Mouse (Mus musculus) adrenal gland, postnatal 25 days (tissue): ENCODE measurements at regions not wholly inside any gene's neighbourhood (a gene's known extent, or its start where the extent isn't known, plus 50 kb on each side); places are given as distances from the start of the nearest gene placed in this dataset.

Experiments used
- DNase-seq: peaks from one replicate; pipeline ENCODE4 v3.0.0; 2021; ENCODE audit warnings: mixed read lengths

DNA sequence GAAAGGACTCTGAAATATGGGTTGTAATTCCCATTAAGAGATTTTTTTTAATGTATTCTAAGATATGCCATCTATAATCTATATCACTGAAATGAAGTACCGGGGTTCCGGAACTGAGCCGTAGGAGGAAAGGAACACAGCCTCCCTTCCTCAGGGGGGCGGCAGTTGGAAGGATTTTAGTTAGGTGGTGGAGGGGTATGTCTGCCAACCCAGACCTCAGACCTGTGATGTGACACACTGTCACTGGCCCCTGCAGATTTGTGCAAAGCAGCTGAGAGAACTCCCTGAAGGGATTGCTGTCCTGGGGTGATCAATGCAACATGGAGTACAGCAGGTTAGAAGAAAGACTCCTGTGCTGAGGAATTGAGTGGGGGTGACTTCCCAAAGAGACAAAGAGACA is 470.2 kb upstream of the Gulo start:
- DNase-seq = no peak

DNA sequence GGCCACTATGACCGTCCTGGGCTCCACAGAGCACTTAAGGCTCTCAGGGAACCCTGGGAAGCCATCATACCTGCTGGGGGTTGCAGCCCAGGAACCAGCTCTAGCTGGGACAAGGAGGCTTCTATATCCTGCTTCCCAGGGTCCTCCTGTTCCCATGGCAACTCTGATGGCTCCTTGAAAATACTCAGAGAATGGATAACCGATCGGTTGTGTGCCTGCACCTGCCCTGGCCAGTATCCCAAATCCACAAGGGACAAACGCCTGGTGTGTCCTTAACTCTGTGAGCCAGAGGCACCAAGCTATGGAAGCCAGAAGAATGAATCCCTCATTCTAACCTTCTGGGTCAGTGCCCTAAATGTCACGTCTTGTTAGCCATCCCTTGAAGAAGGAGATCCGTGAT is 469.6 kb upstream of the Gulo start:
- no peak for DNase-seq

DNA sequence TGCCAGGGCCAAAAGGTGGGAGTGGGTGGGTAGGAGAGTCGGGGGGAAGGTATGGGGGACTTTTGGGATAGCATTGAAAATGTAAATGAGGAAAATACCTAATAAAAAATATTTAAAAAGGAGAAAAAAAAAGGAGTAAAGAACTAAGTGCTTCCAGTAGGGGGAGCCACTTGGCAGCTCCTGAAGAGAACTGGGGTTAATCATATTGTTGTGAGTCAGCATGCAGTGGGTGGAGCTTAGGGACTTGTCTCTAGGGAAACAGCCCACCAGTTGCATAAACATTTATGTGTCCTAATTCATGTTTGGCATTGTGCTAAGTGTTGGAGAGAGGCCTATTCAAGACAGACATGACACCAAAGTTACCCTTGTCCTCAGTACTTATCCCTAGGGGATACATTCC is 466.0 kb upstream of the Gulo start:
- DNase-seq = peak; percentile 30

DNA sequence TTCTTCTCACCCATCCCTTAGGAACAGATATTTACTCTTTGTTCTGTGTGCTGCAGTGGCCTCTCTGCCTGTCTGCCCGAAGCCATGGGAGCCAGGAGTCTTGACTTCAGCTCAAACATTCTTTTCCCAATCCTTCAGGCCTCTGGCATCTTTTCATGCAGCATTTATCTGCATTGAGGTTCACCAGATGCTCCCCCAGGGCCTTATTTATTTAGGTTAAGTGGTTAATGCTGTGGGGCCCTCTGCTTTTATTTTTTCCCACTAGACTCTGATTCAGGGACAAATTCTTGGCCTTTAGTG is 464.2 kb upstream of the Gulo start:
- DNase-seq = no peak

DNA sequence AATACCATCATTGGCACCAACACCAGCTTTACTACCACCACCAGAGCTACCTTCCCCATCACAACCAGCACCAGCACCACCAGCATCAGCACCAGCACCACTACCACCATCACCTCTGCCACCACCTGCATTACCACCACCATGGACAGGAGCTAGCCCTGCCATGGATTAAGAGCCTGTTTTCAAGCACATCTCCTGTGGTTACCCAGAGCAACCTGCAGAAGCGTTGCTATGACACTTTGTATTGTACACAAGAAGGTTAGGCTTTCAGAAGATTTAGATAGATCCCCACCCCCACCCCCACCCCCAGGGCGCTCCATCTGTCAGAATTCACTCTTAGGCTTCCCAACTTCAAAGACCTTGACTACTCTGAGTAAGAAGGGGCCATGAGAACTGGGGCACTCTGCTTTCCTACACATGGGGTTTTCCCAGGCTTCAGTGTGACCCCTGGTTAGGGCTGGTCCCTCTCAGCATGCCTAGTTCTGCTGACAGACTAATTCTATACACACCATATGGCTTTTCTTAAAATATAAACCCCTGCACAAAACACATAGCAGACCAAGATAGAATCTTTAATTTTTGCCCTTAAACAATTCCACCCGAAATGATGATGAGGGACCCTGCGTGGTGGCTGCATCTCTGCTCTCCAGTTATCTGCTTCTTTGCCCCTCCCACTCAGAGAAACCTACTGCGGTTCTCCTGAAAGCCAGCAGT is 463.7 kb upstream of the Gulo start:
- DNase-seq = no peak

DNA sequence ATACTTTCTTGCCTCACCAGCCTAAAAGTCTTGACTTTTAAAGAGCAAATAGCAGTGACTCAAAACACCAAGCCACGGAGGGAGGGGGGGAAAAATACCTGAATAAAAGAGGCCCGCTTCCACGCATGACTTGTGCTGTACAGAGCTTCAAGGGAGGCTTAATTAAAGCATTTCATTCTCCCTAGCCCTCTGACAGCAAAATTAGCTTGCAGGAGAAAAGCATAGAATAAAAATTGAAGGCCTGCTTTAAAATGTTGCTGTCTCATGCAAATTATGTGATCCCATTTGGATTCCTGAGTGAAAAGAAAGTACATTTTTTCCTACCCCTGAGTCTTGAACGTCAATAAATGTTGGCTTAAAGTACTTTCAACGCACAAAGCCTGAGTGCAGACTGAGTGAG is 453.1 kb upstream of the Gulo start:
- DNase-seq = no peak

DNA sequence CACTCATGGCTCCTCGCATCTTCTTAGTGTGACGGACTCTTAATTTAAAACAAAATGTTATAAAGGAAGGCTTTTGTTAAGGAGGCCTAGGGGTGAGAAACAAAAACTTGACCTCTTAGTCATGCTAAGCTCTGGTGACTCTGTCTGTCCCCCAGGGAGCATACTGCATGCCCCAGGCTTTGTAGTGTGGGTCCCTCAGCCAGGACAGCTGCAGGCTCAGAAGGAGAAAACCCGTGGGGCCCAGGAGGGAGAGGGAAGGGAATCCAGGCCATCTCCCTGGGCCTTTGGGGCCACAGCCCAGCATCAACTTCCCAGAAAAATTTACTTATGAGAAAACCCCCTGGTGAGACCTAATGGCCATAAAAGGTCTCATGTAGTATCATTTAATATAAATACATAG is 451.8 kb upstream of the Gulo start:
- DNase-seq = no peak

DNA sequence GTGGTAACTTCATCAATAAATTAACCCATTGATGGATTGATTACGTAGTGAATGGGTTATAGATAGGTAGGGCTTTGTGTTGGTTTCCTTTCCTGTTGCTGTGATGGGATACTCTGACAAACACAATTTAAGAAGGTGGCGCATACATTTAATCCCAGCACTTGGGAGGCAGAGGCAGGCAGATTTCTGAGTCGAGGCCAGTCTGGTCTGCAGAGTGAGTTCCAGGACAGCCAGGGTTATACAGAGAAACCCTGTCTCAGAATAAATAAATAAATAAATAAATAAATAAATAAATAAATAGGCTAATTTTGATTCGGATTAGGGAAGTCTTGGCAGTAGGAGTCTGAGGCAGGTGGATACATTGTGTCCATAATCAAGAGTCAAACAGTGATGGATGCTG is 449.7 kb upstream of the Gulo start:
- no peak for DNase-seq

DNA sequence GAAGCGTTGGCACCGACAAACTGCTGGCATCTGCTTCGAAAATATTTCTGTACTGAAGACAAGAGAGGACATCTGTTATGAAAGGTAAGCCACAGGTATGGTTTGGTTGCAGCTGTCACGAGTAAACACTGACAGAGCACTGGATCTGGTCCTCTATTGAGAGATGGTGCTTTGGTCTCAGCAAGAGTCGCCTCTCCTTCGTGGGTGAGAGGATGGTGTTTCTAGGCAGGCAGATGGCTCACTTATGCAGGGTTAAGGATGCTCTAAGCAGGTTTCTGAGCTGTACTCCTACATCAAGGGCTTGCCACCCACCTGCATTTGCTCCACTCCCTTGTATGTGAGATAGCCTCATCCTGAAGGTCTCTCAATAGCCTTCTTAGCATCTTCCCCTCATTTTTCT is 448.3 kb upstream of the Gulo start:
- no peak for DNase-seq

DNA sequence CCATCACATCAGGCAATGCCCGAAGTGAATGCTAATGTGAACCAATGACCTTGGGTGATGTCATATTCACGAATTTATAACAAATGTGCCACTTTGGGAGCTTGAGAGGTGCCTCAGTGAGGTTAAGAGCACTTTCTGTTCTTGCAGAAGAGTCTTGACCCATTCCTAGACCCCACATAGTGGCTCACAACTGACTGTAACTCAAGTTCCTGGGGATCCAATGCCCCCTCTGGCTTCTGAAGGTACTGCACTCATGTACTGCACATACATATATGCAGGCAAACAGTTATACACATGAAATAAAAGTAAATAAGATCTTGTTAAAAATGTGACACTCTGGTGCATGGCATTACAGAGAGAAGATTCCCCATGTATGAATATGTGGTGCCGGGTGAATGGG is 443.8 kb upstream of the Gulo start:
- no peak for DNase-seq

DNA sequence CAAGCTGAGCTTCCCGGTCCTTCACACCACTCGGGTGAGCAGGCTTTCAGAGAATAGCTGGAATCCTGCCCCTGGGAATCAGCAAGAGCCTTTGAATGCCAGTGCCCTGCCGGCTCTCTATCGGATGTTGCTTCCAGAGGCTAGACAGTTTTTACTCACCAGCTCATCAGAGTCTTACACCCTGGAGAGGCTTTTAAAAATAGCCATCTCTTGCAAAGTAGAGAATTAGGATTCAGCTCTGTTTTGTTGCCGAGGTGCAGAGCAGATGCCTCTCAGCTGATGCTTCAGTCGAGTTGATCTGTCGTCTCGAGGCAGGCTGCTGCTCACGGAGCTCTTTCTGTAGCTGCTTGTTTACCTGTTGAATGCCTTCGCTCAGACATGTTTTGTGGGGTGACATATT is 441.3 kb upstream of the Gulo start:
- DNase-seq = no peak

DNA sequence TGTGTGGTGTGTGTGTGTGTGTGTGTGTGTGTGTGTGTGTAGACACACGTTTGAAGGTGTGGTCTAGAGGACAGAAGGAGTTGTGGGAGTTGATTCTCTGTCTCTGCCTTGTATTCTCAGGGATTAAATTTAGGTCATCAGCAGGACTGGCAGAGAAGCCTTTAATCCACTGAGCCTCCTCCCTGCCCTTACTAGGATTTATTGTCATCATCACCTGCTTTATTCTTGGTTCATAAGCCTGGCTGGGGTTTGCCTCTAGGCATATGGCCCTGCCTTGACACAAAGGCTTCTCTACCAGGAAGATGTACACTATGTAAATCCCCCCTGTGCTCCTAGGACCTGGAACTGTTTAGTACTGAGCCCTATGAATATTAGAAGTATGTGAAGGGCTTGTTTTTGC is 433.6 kb upstream of the Gulo start:
- no peak for DNase-seq

DNA sequence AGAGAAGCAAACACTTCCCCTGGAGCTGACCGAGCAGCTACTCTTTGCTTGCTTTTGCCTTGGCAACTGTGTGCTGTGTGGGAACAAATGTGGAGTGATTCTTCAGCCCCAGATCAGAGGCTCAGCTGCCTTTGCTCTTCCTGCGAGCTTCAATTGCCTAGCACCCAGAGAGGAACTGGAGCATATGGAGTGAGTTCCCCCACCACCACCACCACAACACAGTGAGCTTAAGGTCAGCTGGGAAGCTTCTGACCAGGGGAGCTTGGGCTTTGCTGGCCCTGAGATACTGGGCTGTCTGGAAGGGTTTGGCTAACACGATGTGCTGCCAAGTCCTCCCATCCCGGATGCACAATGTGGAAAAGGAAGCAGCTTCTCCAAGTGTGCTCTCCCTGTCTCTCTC is 432.8 kb upstream of the Gulo start:
- no peak for DNase-seq

DNA sequence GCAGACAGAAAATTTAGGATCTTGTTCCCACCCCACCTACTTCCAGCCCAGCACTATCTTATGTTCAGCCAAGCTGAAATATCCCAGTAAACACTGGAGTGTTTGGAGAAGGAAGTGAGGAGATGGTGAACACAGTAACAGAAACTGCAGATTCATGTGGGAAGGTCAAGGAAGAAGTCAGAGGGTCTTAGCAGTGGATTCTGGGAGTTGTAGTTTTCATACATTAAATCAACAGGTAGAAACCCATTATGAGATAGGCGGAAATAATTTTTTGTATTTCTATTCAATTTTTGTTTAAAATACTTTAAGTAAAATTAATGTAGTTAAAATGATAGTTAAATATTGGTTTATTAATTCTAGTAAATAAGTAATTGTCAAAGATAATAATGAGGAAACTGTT is 429.6 kb upstream of the Gulo start:
- no peak for DNase-seq

DNA sequence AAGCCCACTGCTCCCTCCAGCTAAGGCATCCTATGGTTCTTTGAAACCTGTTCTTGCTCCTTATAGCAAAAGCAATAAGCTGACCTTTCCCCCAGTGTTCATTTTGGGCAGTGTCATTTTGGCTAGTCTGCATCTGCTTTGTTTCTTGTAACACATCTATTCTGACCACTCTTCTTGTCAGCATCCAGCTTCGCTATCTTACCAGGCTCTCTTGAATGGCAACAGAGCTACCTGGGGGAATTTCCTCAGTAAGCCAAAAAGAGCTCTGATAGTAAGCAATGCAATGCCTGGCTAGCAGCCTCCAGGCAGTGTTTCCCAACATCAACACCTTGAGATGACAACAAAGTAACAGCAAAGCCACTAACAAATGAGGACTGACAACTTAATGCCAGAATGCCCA is 429.0 kb upstream of the Gulo start:
- DNase-seq = no peak

DNA sequence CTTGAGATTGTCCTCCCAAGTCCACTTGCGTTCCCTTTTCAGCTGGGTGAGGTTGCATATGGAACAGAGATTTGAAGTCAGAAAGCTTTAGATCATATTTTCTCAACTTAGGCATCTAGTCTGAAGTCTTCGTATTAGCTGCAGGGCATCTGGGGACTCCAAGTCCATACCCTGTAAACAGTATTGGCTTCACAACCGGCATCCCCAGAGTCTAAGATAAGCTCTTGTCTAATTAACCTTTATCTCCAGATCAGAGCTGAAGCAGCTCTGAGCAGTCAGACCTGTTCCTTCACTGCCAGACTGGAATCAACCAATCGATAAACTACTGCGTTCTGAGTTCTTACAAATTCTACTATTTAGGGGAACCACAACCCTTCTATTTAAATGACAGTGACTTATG is 422.6 kb upstream of the Gulo start:
- no peak for DNase-seq

DNA sequence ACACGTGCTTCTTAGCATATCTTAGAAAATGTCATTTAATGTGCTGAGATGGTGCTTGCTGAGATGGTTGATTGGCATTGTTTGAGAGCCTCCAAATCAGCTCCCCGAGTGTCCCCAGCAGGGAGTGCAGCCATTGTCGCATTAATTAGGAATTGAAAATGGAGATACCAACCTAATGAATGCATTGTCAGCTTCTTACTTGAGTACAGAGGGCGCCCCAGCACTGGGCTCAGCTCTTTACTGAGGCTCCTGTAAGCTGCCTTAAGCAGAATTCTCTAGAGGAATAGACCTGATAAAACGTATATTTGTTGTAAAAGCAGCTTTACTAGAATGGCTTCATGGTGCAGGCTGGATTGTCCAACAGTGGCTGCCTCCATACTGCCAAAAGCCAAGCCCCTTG is 415.1 kb upstream of the Gulo start:
- DNase-seq = no peak
